ENCODE assay signal across 18 mouse cellular contexts in the genomic region with DNA sequence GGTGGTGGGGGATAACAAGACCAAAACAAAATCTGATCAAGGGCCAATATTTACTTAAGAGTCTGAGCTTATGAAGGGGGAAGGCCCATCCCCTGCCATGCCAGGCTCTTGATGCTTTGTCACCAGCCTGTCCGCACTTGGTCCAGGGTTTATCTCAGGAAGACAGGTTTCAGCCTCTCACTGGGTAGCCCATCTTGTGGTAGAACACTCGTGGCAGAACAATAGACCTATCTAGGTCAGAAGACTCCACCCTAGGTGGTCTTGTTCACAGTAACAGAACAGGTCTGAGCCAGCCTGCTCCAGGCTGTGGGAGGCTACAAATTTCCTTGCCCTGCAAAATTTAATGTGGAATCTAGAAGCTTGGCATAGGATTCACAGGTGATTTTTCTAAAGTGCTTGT. TPM values are rescaled to one million over a fixed set of nuclear protein-coding genes. Genes with fewer than 3 reads are reported as not detected.
DNase-seq lines count a peak whose midpoint lies in the region; ATAC-seq lines count a peak whose summit lies in the region.
"Had no signal": no experiment of that assay in that cellular context is flagged by ENCODE, and none has a peak within 500 bp of the region (broad histone marks: within the 10 kb centered on the region; RNA-seq: fewer than 3 reads in every experiment).

No protein-coding gene starts in this region.

- DNase-seq in cerebellum, adult 9-10 months = peak; percentile 50
- no peak for DNase-seq in cerebellum, adult 11 months
- peak; percentile 3 for DNase-seq in retina, postnatal 1 day
- DNase-seq in retina, embryonic 14.5 days (ENCODE audit: low spot score) = no peak
- DNase-seq in R1 (ENCODE audit: low read depth, low spot score) = peak; percentile 77
- DNase-seq in adrenal gland, postnatal 10 days = no peak
- DNase-seq: adrenal gland, postnatal 25 days; forebrain, postnatal 0 days; heart, postnatal 14 days; kidney, adult 11 months; kidney, postnatal 25 days; right cerebral cortex, postnatal 25 days; thymus, adult 2 months; thymus, postnatal 36 days had no signal

- ATAC-seq in megakaryocyte-erythroid progenitor cell, adult 5-6 weeks (replicated peaks; ENCODE audit: low FRiP score, low TSS enrichment, poor library complexity, severe bottlenecking) = 0 out of 2 replicates have a peak, but pooled peaks have one; percentile 32
- ATAC-seq: CD4-positive, CD25-positive, alpha-beta regulatory T cell, adult 4 months; forebrain, postnatal 0 days; inflammation-experienced regulatory T-cells, adult 6 months; midbrain, embryonic 13.5 days had no signal

RNA-seq across cellular contexts. Expression of a gene that starts 5.7 kb away (rescaled TPM):
- total RNA-seq in megakaryocyte-erythroid progenitor cell, adult 5-6 weeks (2014; fragmentation: Nextera tagmentation) = 198 and 228 TPM in 2 replicates
- total RNA-seq in megakaryocyte-erythroid progenitor cell, adult 5-6 weeks (2017) = 182 TPM in 2 replicates
- total RNA-seq in adrenal gland, postnatal 10 days (2021) = 100 to 1,000 TPM; 382 to 423 TPM

RNA-seq across cellular contexts. Expression of a gene that starts 10.0 kb away (rescaled TPM):
- 56.4 and 84.6 TPM in 2 replicates for total RNA-seq in megakaryocyte-erythroid progenitor cell, adult 5-6 weeks (2014; fragmentation: Nextera tagmentation)
- total RNA-seq in megakaryocyte-erythroid progenitor cell, adult 5-6 weeks (2017) = 57.0 and 69.5 TPM in 2 replicates
- 10 to 100 TPM; 54.7 to 62.4 TPM for total RNA-seq in adrenal gland, postnatal 10 days (2021)

Comparison
In these comparisons a context has a peak if more than half of its experiments do, and no peak if none do; other contexts are left out.
1. DNase-seq: peak in cerebellum, adult 9-10 months (single experiment), retina, postnatal 1 day (single experiment) and R1 (single experiment); none in cerebellum, adult 11 months (single experiment), retina, embryonic 14.5 days (single experiment) and adrenal gland, postnatal 10 days (single experiment).